Mouse (Mus musculus): ENCODE results near the gene Upk2.
A peak's percentile ranks its signal among the peaks of the same experiment; 100 is the strongest.

- TF ChIP-seq POLR2A (IDR thresholded peaks at IDR 0.05; ENCODE audit: borderline replicate concordance, control insufficient read depth, low read depth, low read length) (no peak), CTCF (IDR thresholded peaks at IDR 0.05; ENCODE audit: control insufficient read depth, insufficient read depth, low read length) (peak; percentile 99)
Observed at GRCm38 (mm10) chr9:44454132-44454890, 465 bp downstream of the Upk2 start.

Measured in bone marrow, adult 2 months (tissue).